Mouse (Mus musculus) midbrain, embryonic 10.5 days (tissue): ENCODE measurements around the gene Prickle2. TPM values are rescaled to one million over a fixed set of nuclear protein-coding genes. Genes with fewer than 3 reads are reported as not detected.

Experiments used
- DNase-seq: peaks from one replicate; pipeline ENCODE4 v3.0.0-alpha.2; 2017; ENCODE audit warnings: low spot score
- H3K27ac ChIP-seq: fragments of 300-500 bp; sonication (generic); replicated peaks from 2 replicates; pipeline ENCODE4 v1.5.1; 2016; ENCODE audit warnings: mild to moderate bottlenecking
- H3K27me3 ChIP-seq: fragments of 300-500 bp; sonication (generic); 2 replicates; pipeline ENCODE4 v1.6.1; 2016; ENCODE audit warnings: low read depth, mild to moderate bottlenecking; ENCODE audit not compliant: poor library complexity, severe bottlenecking
- H3K36me3 ChIP-seq: fragments of 300-500 bp; sonication (generic); 2 replicates; pipeline ENCODE4 v1.6.1; 2016; ENCODE audit warnings: mild to moderate bottlenecking, moderate library complexity
- H3K4me1 ChIP-seq: fragments of 300-500 bp; sonication (generic); 2 replicates; pipeline ENCODE4 v1.6.1; 2016
- H3K4me3 ChIP-seq: fragments of 300-500 bp; sonication (generic); 2 replicates; pipeline ENCODE4 v1.5.1; 2016; ENCODE audit warnings: mild to moderate bottlenecking, moderate library complexity
- H3K9me3 ChIP-seq: fragments of 300-500 bp; sonication (generic); replicated peaks from 2 replicates; pipeline ENCODE4 v1.6.1; 2016; ENCODE audit warnings: mild to moderate bottlenecking
- WGBS: fragments of 180-500 bp; shearing (Covaris S2); methylation state at CpG from one replicate; pipeline ENCODE4 v1.1.7; 2016; 5-methylcytosine and 5-hydroxymethylcytosine counted together
- polyA plus RNA-seq: library from polyadenylated mRNA; unstranded; fragments of >200 nt; fragmentation: Nextera tagmentation; extraction: Ambion mirVana; gene quantifications from 2 replicates; pipeline ENCODE4 v1.2.1, GENCODE M21; 2016

Prickle2 gene
- polyA plus RNA-seq, 1 experiment from 2014 or later: 3.0 TPM

GRCm38 (mm10) chr6:92413982-92414381 is 292.0 kb downstream of the Prickle2 start:
- Histone ChIP-seq H3K4me1 (peaks cover 16% of the 10 kb centered on the region), H3K27ac (peak overlapping the region; percentile 66; the same call in 1 of the 2 replicates), H3K4me3 (no peak overlapping the region), H3K27me3 (no peaks in the 10 kb centered on the region), H3K9me3 (no peaks in the 10 kb centered on the region), H3K36me3 (peaks cover 13% of the 10 kb centered on the region)
- no peak for DNase-seq
- 81% methylated on average over 1 of the region's 1 CpGs for WGBS

GRCm38 (mm10) chr6:92409788-92410187 is 296.2 kb downstream of the Prickle2 start:
- H3K4me3 ChIP-seq: no peak overlapping the region
- no peak for DNase-seq
- no peaks in the 10 kb centered on the region for H3K27me3 ChIP-seq
- no peak overlapping the region for H3K27ac ChIP-seq
- peaks cover 16% of the 10 kb centered on the region for H3K36me3 ChIP-seq
- H3K9me3 ChIP-seq: no peaks in the 10 kb centered on the region
- 94% methylated on average over 3 of the region's 3 CpGs for WGBS
- peaks cover 23% of the 10 kb centered on the region for H3K4me1 ChIP-seq

- 68% methylated on average over 5 of the region's 5 CpGs for WGBS
- H3K27me3 ChIP-seq: no peaks in the 10 kb centered on the region
- H3K27ac ChIP-seq: 0 out of 2 replicates have a peak overlapping the region, but pooled peaks have one; percentile 38
- peaks cover 12% of the 10 kb centered on the region for H3K4me1 ChIP-seq
- H3K9me3 ChIP-seq: no peaks in the 10 kb centered on the region
- H3K36me3 ChIP-seq: peaks cover 16% of the 10 kb centered on the region
- peak; percentile 39 for DNase-seq
- H3K4me3 ChIP-seq: no peak overlapping the region
Measured at GRCm38 (mm10) chr6:92407259-92407658, 298.7 kb downstream of the Prickle2 start.

- Histone ChIP-seq H3K4me1 (peaks cover 12% of the 10 kb centered on the region), H3K4me3 (no peak overlapping the region), H3K27ac (no peak overlapping the region), H3K9me3 (no peaks in the 10 kb centered on the region), H3K36me3 (peaks cover 8% of the 10 kb centered on the region), H3K27me3 (no peaks in the 10 kb centered on the region)
- no peak for DNase-seq
- WGBS: 83% methylated on average over 8 of the region's 8 CpGs
Measured at GRCm38 (mm10) chr6:92405571-92405970, 300.4 kb downstream of the Prickle2 start.

GRCm38 (mm10) chr6:92397876-92398275 is 308.1 kb downstream of the Prickle2 start:
- H3K9me3 ChIP-seq: no peaks in the 10 kb centered on the region
- no peaks in the 10 kb centered on the region for H3K27me3 ChIP-seq
- no peak overlapping the region for H3K4me3 ChIP-seq
- no peak overlapping the region for H3K27ac ChIP-seq
- peaks cover 5% of the 10 kb centered on the region; the same call in 1 of the 2 replicates for H3K4me1 ChIP-seq
- 91% methylated on average over 6 of the region's 6 CpGs for WGBS
- H3K36me3 ChIP-seq: no peaks in the 10 kb centered on the region
- DNase-seq: no peak

- H3K27ac ChIP-seq: no peak overlapping the region
- 87% methylated on average over 4 of the region's 4 CpGs for WGBS
- no peak overlapping the region for H3K4me3 ChIP-seq
- H3K9me3 ChIP-seq: no peaks in the 10 kb centered on the region
- H3K36me3 ChIP-seq: no peaks in the 10 kb centered on the region
- H3K4me1 ChIP-seq: peaks cover 5% of the 10 kb centered on the region; the same call in 1 of the 2 replicates
- no peak for DNase-seq
- H3K27me3 ChIP-seq: no peaks in the 10 kb centered on the region
Measured at GRCm38 (mm10) chr6:92395556-92395955, 310.4 kb downstream of the Prickle2 start.

- no peak for DNase-seq
- no peaks in the 10 kb centered on the region for H3K27me3 ChIP-seq
- H3K9me3 ChIP-seq: no peaks in the 10 kb centered on the region
- no peak overlapping the region for H3K4me3 ChIP-seq
- no peak overlapping the region for H3K27ac ChIP-seq
- peaks cover 5% of the 10 kb centered on the region; the same call in 1 of the 2 replicates for H3K4me1 ChIP-seq
- H3K36me3 ChIP-seq: no peaks in the 10 kb centered on the region
- WGBS: 81% methylated on average over 1 of the region's 1 CpGs
Measured at GRCm38 (mm10) chr6:92395143-92395542, 310.8 kb downstream of the Prickle2 start.

GRCm38 (mm10) chr6:92394628-92395027 is 311.3 kb downstream of the Prickle2 start:
- Histone ChIP-seq H3K27ac (no peak overlapping the region), H3K27me3 (no peaks in the 10 kb centered on the region), H3K4me3 (no peak overlapping the region), H3K4me1 (peaks cover 5% of the 10 kb centered on the region; the same call in 1 of the 2 replicates), H3K9me3 (no peaks in the 10 kb centered on the region), H3K36me3 (no peaks in the 10 kb centered on the region)
- WGBS: 87% methylated on average over 5 of the region's 5 CpGs
- DNase-seq: no peak

GRCm38 (mm10) chr6:92390321-92390720 is 315.6 kb downstream of the Prickle2 start:
- Histone ChIP-seq H3K27ac (no peak overlapping the region), H3K4me1 (no peaks in the 10 kb centered on the region), H3K36me3 (no peaks in the 10 kb centered on the region), H3K27me3 (no peaks in the 10 kb centered on the region), H3K9me3 (no peaks in the 10 kb centered on the region), H3K4me3 (no peak overlapping the region)
- DNase-seq: no peak
- 86% methylated on average over 4 of the region's 4 CpGs for WGBS

- 82% methylated on average over 5 of the region's 5 CpGs for WGBS
- no peak overlapping the region for H3K4me3 ChIP-seq
- 0 out of 2 replicates have a peak, but pooled peaks cover 4% of the 10 kb centered on the region for H3K4me1 ChIP-seq
- no peaks in the 10 kb centered on the region for H3K9me3 ChIP-seq
- DNase-seq: no peak
- no peak overlapping the region for H3K27ac ChIP-seq
- no peaks in the 10 kb centered on the region for H3K27me3 ChIP-seq
- no peaks in the 10 kb centered on the region for H3K36me3 ChIP-seq
Measured at GRCm38 (mm10) chr6:92388681-92389080, 317.3 kb downstream of the Prickle2 start.

- H3K27ac ChIP-seq: no peak overlapping the region
- DNase-seq: no peak
- H3K36me3 ChIP-seq: no peaks in the 10 kb centered on the region
- H3K4me1 ChIP-seq: peaks cover 12% of the 10 kb centered on the region
- H3K4me3 ChIP-seq: no peak overlapping the region
- WGBS: 77% methylated on average over 14 of the region's 14 CpGs
- no peaks in the 10 kb centered on the region for H3K9me3 ChIP-seq
- no peaks in the 10 kb centered on the region for H3K27me3 ChIP-seq
Measured at GRCm38 (mm10) chr6:92383196-92383782, 322.7 kb downstream of the Prickle2 start.

GRCm38 (mm10) chr6:92381085-92381484 is 324.9 kb downstream of the Prickle2 start:
- WGBS: 91% methylated on average over 10 of the region's 10 CpGs
- H3K27ac ChIP-seq: no peak overlapping the region
- DNase-seq: no peak
- no peak overlapping the region for H3K4me3 ChIP-seq
- no peaks in the 10 kb centered on the region for H3K27me3 ChIP-seq
- peaks cover 5% of the 10 kb centered on the region; the same call in 1 of the 2 replicates for H3K36me3 ChIP-seq
- H3K9me3 ChIP-seq: no peaks in the 10 kb centered on the region
- peaks cover 12% of the 10 kb centered on the region for H3K4me1 ChIP-seq

GRCm38 (mm10) chr6:92374826-92375225 is 331.1 kb downstream of the Prickle2 start:
- no peak overlapping the region for H3K27ac ChIP-seq
- no peaks in the 10 kb centered on the region for H3K27me3 ChIP-seq
- 87% methylated on average over 6 of the region's 6 CpGs for WGBS
- no peak overlapping the region for H3K4me3 ChIP-seq
- H3K4me1 ChIP-seq: no peaks in the 10 kb centered on the region
- DNase-seq: no peak
- H3K9me3 ChIP-seq: no peaks in the 10 kb centered on the region
- peaks cover 8% of the 10 kb centered on the region; the same call in 1 of the 2 replicates for H3K36me3 ChIP-seq
